In the genomic region with DNA sequence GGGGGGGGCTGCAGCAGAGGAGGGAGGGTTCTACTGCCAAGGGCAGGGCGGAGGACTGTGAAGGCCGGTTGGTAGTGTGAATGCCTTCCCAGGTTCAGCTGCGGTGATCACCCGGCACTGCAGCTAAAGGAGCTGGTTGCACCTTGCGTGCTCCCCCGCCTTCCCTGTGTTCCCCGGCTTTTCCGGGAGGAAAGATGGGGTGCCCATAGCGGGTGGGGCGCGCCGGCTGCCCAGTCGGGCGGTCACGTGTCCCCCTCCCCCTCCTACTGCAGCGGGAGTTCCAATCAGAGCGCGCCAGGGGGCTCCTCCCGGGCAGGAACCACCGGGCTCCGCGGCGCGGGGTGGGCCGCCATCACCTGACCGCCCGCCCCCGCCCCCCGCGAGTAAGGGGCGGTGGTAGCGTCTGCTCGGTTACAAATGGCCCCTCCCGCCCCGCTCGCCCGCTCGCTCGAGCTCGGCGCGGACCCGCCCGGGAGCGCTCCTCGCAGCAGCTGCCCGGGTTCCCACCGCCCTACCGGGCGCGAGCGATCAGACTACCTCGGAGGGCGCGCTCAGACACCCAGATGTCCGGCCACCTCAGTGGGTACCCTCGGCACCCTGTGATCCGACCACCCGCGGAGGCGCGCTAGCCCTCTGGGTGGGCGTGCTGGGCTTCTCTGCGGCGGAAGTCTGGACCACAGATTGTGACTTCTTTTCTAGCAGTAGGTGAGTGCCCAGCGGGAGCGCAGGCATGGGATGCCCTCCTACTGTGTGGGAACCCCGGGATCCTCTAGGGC, we compare ENCODE assay signal across 8 mouse cellular contexts.
DNase-seq lines count a peak whose midpoint lies in the region; ATAC-seq and TF ChIP-seq lines count a peak whose summit lies in the region.

No protein-coding gene starts in this region.

- H3K9ac ChIP-seq in lung, embryonic 14.5 days: peak overlapping the region; percentile 40
- peak overlapping the region; percentile 56 for H3K9ac ChIP-seq in heart, embryonic 12.5 days
- H3K9ac ChIP-seq in liver, embryonic 12.5 days: no peak overlapping the region

- H3K27ac ChIP-seq in lung, embryonic 14.5 days (ENCODE audit: low read depth): no peak overlapping the region
- no peak overlapping the region for H3K27ac ChIP-seq in heart, embryonic 12.5 days (ENCODE audit: poor library complexity, severe bottlenecking)
- H3K27ac ChIP-seq in liver, embryonic 12.5 days: no peak overlapping the region

- peak; percentile 68 for DNase-seq in lung, embryonic 14.5 days
- no peak for DNase-seq in lung, postnatal 14 days
- peak; percentile 84 for DNase-seq in embryo, embryonic 11 days
- DNase-seq in kidney, postnatal 36 days: peak; percentile 14 to 28
- DNase-seq in ovary, postnatal 10 days (ENCODE audit: low spot score): peak; percentile 15

- peaks cover 73% of the 10 kb centered on the region for H3K27me3 ChIP-seq in lung, embryonic 14.5 days (ENCODE audit: insufficient read depth, low read length)
- H3K27me3 ChIP-seq in heart, embryonic 12.5 days (replicated peaks): peaks cover 93% of the 10 kb centered on the region
- peaks cover 96% of the 10 kb centered on the region for H3K27me3 ChIP-seq in liver, embryonic 12.5 days (replicated peaks)

- peak overlapping the region; percentile 92 for H3K4me2 ChIP-seq in lung, embryonic 14.5 days
- peak overlapping the region; percentile 99 for H3K4me2 ChIP-seq in heart, embryonic 12.5 days
- peak overlapping the region; percentile 67 for H3K4me2 ChIP-seq in liver, embryonic 12.5 days

- H3K4me3 ChIP-seq in lung, embryonic 14.5 days (ENCODE audit: low read depth, low read length): peak overlapping the region; percentile 49
- peak overlapping the region; percentile 55 for H3K4me3 ChIP-seq in heart, embryonic 12.5 days
- H3K4me3 ChIP-seq in liver, embryonic 12.5 days: peak overlapping the region; percentile 43

- no peaks in the 10 kb centered on the region for H3K36me3 ChIP-seq in lung, embryonic 14.5 days (ENCODE audit: insufficient read depth)
- no peaks in the 10 kb centered on the region for H3K36me3 ChIP-seq in heart, embryonic 12.5 days
- H3K36me3 ChIP-seq in liver, embryonic 12.5 days: no peaks in the 10 kb centered on the region

- peak; percentile 86 for ATAC-seq in lung, embryonic 14.5 days (ENCODE audit: insufficient read depth)
- ATAC-seq in heart, embryonic 12.5 days (ENCODE audit: insufficient number of reproducible peaks, low FRiP score): peak; percentile 80
- ATAC-seq in liver, embryonic 12.5 days: peak; percentile 54; the same call in 1 of the 2 replicates
- no peak for ATAC-seq in inflammation-experienced regulatory T-cells, adult 6 months

- H3K9me3 ChIP-seq in lung, embryonic 14.5 days (ENCODE audit: low read depth, low read length): no peaks in the 10 kb centered on the region
- H3K9me3 ChIP-seq in heart, embryonic 12.5 days (replicated peaks): no peaks in the 10 kb centered on the region
- H3K9me3 ChIP-seq in liver, embryonic 12.5 days (replicated peaks): no peaks in the 10 kb centered on the region

- WGBS in lung, embryonic 14.5 days: under 1% methylated on average over 52 of the region's 68 CpGs
- 1% methylated on average over 62 of the region's 68 CpGs for WGBS in heart, embryonic 12.5 days
- under 1% methylated on average over 66 of the region's 68 CpGs for WGBS in liver, embryonic 12.5 days (ENCODE audit: insufficient replicate concordance)

- no peak for TF ChIP-seq CTCF in lung, embryonic 14.5 days (IDR thresholded peaks at IDR 0.05; ENCODE audit: low read depth)

- H3K4me1 ChIP-seq in lung, embryonic 14.5 days (ENCODE audit: insufficient read depth): 0 out of 2 replicates have a peak, but pooled peaks cover 3% of the 10 kb centered on the region
- H3K4me1 ChIP-seq in heart, embryonic 12.5 days (replicated peaks): peaks cover 45% of the 10 kb centered on the region
- peaks cover 19% of the 10 kb centered on the region; the same call in 1 of the 2 replicates for H3K4me1 ChIP-seq in liver, embryonic 12.5 days
